9 mouse cellular contexts compared by ENCODE assay signal in the genomic region with DNA sequence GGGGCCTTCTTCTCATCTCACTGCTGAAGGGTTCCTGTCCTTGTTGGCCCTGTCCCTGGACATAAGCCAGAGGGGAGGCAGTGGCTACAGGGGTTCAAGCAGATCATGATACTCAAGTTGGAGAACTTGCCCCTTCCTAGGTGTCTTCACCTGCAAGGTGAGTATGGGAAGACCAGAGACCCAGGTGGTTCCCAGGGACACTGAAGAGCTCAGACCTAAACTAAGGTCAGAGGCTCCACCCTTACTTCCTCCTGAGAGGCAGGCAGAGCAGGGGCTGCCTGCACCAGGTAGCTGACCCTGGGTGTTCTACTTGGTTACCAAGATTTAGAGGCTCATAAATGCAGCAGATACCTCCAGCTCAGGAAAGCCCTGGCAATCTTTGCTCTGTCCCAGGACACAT. TPM values are rescaled to one million over a fixed set of nuclear protein-coding genes. Genes with fewer than 3 reads are reported as not detected.
A peak's percentile ranks its signal among the peaks of the same experiment; 100 is the strongest.
DNase-seq lines count a peak whose midpoint lies in the region; ATAC-seq and TF ChIP-seq lines count a peak whose summit lies in the region.
"Had no signal": no experiment of that assay in that cellular context is flagged by ENCODE, and none has a peak within 500 bp of the region (broad histone marks: within the 10 kb centered on the region; RNA-seq: fewer than 3 reads in every experiment).

No protein-coding gene starts in this region.

- H3K27me3 ChIP-seq in heart, postnatal 0 days (ENCODE audit: control insufficient read depth, insufficient read depth, low read length), result no peaks in the 10 kb centered on the region
- H3K27me3 ChIP-seq in intestine, embryonic 16.5 days (replicated peaks; ENCODE audit: control insufficient read depth, insufficient read depth, low read length), result no peaks in the 10 kb centered on the region
- no peaks in the 10 kb centered on the region for H3K27me3 ChIP-seq in stomach, postnatal 0 days (ENCODE audit: control insufficient read depth, insufficient read depth, low read length)

- DNase-seq in heart, postnatal 0 days (ENCODE audit: low spot score), result no peak
- no peak for DNase-seq in heart, postnatal 4 days
- DNase-seq in spleen, postnatal 36 days (ENCODE audit: low spot score in 2 of 2), result peak; percentile 46 to 52
- DNase-seq in spleen, postnatal 4 days (ENCODE audit: low spot score in 2 of 2), result no peak
- DNase-seq in stomach, postnatal 0 days (ENCODE audit: low spot score), result no peak
- no peak for DNase-seq in urinary bladder, postnatal 10 days (ENCODE audit: low spot score)
- no peak for DNase-seq in adipocyte (ENCODE audit: low spot score)
- DNase-seq: retina, postnatal 1 day had no signal

- no peak overlapping the region for H3K9ac ChIP-seq in heart, postnatal 0 days (replicated peaks; ENCODE audit: low read depth, low read length)
- H3K9ac ChIP-seq in intestine, embryonic 16.5 days (ENCODE audit: low read depth, low read length), result peak overlapping the region; percentile 55
- no peak overlapping the region; the same call in 1 of the 2 replicates for H3K9ac ChIP-seq in stomach, postnatal 0 days (ENCODE audit: low read length)

- TF ChIP-seq CTCF in heart, postnatal 0 days (IDR thresholded peaks at IDR 0.05; ENCODE audit: low read depth), result no peak
- TF ChIP-seq CTCF in stomach, postnatal 0 days (IDR thresholded peaks at IDR 0.05; ENCODE audit: low read depth), result no peak

- no peak for TF ChIP-seq EP300 in heart, postnatal 0 days (IDR thresholded peaks at IDR 0.05; ENCODE audit: low read depth)
- TF ChIP-seq EP300 in stomach, postnatal 0 days (optimal IDR thresholded peaks at IDR 0.05), result no peak

- H3K27ac ChIP-seq in heart, postnatal 0 days (ENCODE audit: low read depth), result peak overlapping the region; percentile 63
- peak overlapping the region; percentile 60 for H3K27ac ChIP-seq in intestine, embryonic 16.5 days (ENCODE audit: low read length)
- peak overlapping the region; percentile 56; the same call in 1 of the 2 replicates for H3K27ac ChIP-seq in stomach, postnatal 0 days (replicated peaks)

- H3K9me3 ChIP-seq in heart, postnatal 0 days (replicated peaks; ENCODE audit: control insufficient read depth, low read length), result no peaks in the 10 kb centered on the region
- no peaks in the 10 kb centered on the region for H3K9me3 ChIP-seq in intestine, embryonic 16.5 days (ENCODE audit: control insufficient read depth, low read length)
- H3K9me3 ChIP-seq in stomach, postnatal 0 days (ENCODE audit: control insufficient read depth, low read length), result no peaks in the 10 kb centered on the region

- H3K4me3 ChIP-seq in heart, postnatal 0 days (ENCODE audit: low read depth, low read length), result no peak overlapping the region
- peak overlapping the region; percentile 6 for H3K4me3 ChIP-seq in intestine, embryonic 16.5 days (ENCODE audit: low read length)
- no peak overlapping the region for H3K4me3 ChIP-seq in stomach, postnatal 0 days (ENCODE audit: low read depth, low read length)

- H3K4me2 ChIP-seq in heart, postnatal 0 days (ENCODE audit: low read depth, low read length), result peak overlapping the region; percentile 33
- peak overlapping the region; percentile 64 for H3K4me2 ChIP-seq in intestine, embryonic 16.5 days (ENCODE audit: low read depth, low read length)
- H3K4me2 ChIP-seq in stomach, postnatal 0 days (replicated peaks; ENCODE audit: low read depth), result no peak overlapping the region

- H3K36me3 ChIP-seq in heart, postnatal 0 days (replicated peaks; ENCODE audit: control insufficient read depth, insufficient read depth, low read length), result peaks cover 60% of the 10 kb centered on the region
- H3K36me3 ChIP-seq in intestine, embryonic 16.5 days (ENCODE audit: control insufficient read depth, insufficient read depth, low read length), result peaks cover 43% of the 10 kb centered on the region
- peaks cover 27% of the 10 kb centered on the region for H3K36me3 ChIP-seq in stomach, postnatal 0 days (ENCODE audit: control insufficient read depth, insufficient read depth, low read length)

- peaks cover 15% of the 10 kb centered on the region for H3K4me1 ChIP-seq in heart, postnatal 0 days (ENCODE audit: control insufficient read depth, insufficient read depth)
- peaks cover 39% of the 10 kb centered on the region for H3K4me1 ChIP-seq in intestine, embryonic 16.5 days (ENCODE audit: control insufficient read depth, insufficient read depth, low read length)
- H3K4me1 ChIP-seq in stomach, postnatal 0 days (replicated peaks; ENCODE audit: control insufficient read depth, insufficient read depth), result 0 out of 2 replicates have a peak, but pooled peaks cover 3% of the 10 kb centered on the region

- ATAC-seq in heart, postnatal 0 days (ENCODE audit: insufficient read depth, low read depth), result no peak
- ATAC-seq in intestine, embryonic 16.5 days, result no peak
- ATAC-seq in stomach, postnatal 0 days (ENCODE audit: low FRiP score, low TSS enrichment), result no peak

RNA-seq across cellular contexts. Expression of a gene that starts 2.3 kb away (rescaled TPM):
- 1,106 and 1,247 TPM in 2 replicates for total RNA-seq in heart, postnatal 0 days (2014; rRNA removed; ENCODE audit: low replicate concordance)
- polyA plus RNA-seq in heart, postnatal 0 days (2015; fragmentation: Nextera tagmentation; extraction: Ambion mirVana), result 730 and 757 TPM in 2 replicates
- total RNA-seq in heart, postnatal 4 days (2021), result 100 to 1,000 TPM; 846 to 864 TPM
- 1,613 and 1,701 TPM in 2 replicates for polyA plus RNA-seq in intestine, embryonic 16.5 days (2015; fragmentation: Nextera tagmentation; extraction: Ambion mirVana)
- polyA plus RNA-seq in stomach, postnatal 0 days (2015; fragmentation: Nextera tagmentation; extraction: Ambion mirVana), result 1,142 and 1,191 TPM in 2 replicates

RNA-seq across cellular contexts. Expression of a gene that starts 6.6 kb away (rescaled TPM):
- 1,443 and 1,972 TPM in 2 replicates for total RNA-seq in heart, postnatal 0 days (2014; rRNA removed; ENCODE audit: low replicate concordance)
- 780 and 809 TPM in 2 replicates for polyA plus RNA-seq in heart, postnatal 0 days (2015; fragmentation: Nextera tagmentation; extraction: Ambion mirVana)
- 1,000 to 10,000 TPM; 1,039 to 1,207 TPM for total RNA-seq in heart, postnatal 4 days (2021)
- polyA plus RNA-seq in intestine, embryonic 16.5 days (2015; fragmentation: Nextera tagmentation; extraction: Ambion mirVana), result 1,233 and 1,311 TPM in 2 replicates
- 1,442 and 1,485 TPM in 2 replicates for polyA plus RNA-seq in stomach, postnatal 0 days (2015; fragmentation: Nextera tagmentation; extraction: Ambion mirVana)

RNA-seq across cellular contexts. Expression of a gene that starts 14.1 kb away (rescaled TPM):
- total RNA-seq in heart, postnatal 0 days (2014; rRNA removed; ENCODE audit: low replicate concordance), result 0.19 and 0.23 TPM in 2 replicates
- 0.29 and 0.78 TPM in 2 replicates for polyA plus RNA-seq in heart, postnatal 0 days (2015; fragmentation: Nextera tagmentation; extraction: Ambion mirVana)
- not detected for total RNA-seq in heart, postnatal 4 days (2021)
- 0.20 TPM in 1 of 2 replicates, not detected in the other for polyA plus RNA-seq in intestine, embryonic 16.5 days (2015; fragmentation: Nextera tagmentation; extraction: Ambion mirVana)
- 0.17 and 1.1 TPM in 2 replicates for polyA plus RNA-seq in stomach, postnatal 0 days (2015; fragmentation: Nextera tagmentation; extraction: Ambion mirVana)

RNA-seq across cellular contexts. Expression of a gene that starts 14.3 kb away (rescaled TPM):
- total RNA-seq in heart, postnatal 0 days (2014; rRNA removed; ENCODE audit: low replicate concordance), result 8.1 and 23.3 TPM in 2 replicates
- 1.8 and 2.0 TPM in 2 replicates for polyA plus RNA-seq in heart, postnatal 0 days (2015; fragmentation: Nextera tagmentation; extraction: Ambion mirVana)
- 1 to 10 TPM; 1.5 to 2.1 TPM for total RNA-seq in heart, postnatal 4 days (2021)
- 2.2 and 2.5 TPM in 2 replicates for polyA plus RNA-seq in intestine, embryonic 16.5 days (2015; fragmentation: Nextera tagmentation; extraction: Ambion mirVana)
- polyA plus RNA-seq in stomach, postnatal 0 days (2015; fragmentation: Nextera tagmentation; extraction: Ambion mirVana), result 2.2 and 2.3 TPM in 2 replicates

RNA-seq across cellular contexts. Expression of a gene that starts 18.3 kb away (rescaled TPM):
- total RNA-seq in heart, postnatal 0 days (2014; rRNA removed; ENCODE audit: low replicate concordance), result 48.9 and 51.6 TPM in 2 replicates
- 59.5 and 67.9 TPM in 2 replicates for polyA plus RNA-seq in heart, postnatal 0 days (2015; fragmentation: Nextera tagmentation; extraction: Ambion mirVana)
- 10 to 100 TPM; 35.3 to 41.1 TPM for total RNA-seq in heart, postnatal 4 days (2021)
- polyA plus RNA-seq in intestine, embryonic 16.5 days (2015; fragmentation: Nextera tagmentation; extraction: Ambion mirVana), result 334 and 458 TPM in 2 replicates
- polyA plus RNA-seq in stomach, postnatal 0 days (2015; fragmentation: Nextera tagmentation; extraction: Ambion mirVana), result 76.1 and 76.9 TPM in 2 replicates

Comparison
In these comparisons a context has a peak if more than half of its experiments do, and no peak if none do; other contexts are left out.
1. DNase-seq: peak in spleen, postnatal 36 days (2 of 2); none in heart, postnatal 0 days (single experiment), heart, postnatal 4 days (single experiment), spleen, postnatal 4 days (0 of 2), stomach, postnatal 0 days (single experiment), urinary bladder, postnatal 10 days (single experiment) and adipocyte (single experiment).
2. Peak in every context shown above with its lines, with median percentiles within 50 percentile points of each other: H3K27ac ChIP-seq.